Comparison of ENCODE assay signal across 12 mouse cellular contexts in genomic region chr6:67317827-67318338, GRCm38 (mm10). TPM values are rescaled to one million over a fixed set of nuclear protein-coding genes. Genes with fewer than 3 reads are reported as not detected.
DNase-seq lines count a peak whose midpoint lies in the region; ATAC-seq and TF ChIP-seq lines count a peak whose summit lies in the region.
"Had no signal": no experiment of that assay in that cellular context is flagged by ENCODE, and none has a peak within 500 bp of the region (broad histone marks: within the 10 kb centered on the region; RNA-seq: fewer than 3 reads in every experiment).

No protein-coding gene starts in this region.

- no peaks in the 10 kb centered on the region for H3K9me3 ChIP-seq in liver, embryonic 14.5 days (ENCODE audit: control insufficient read depth, low read length)
- H3K9me3 ChIP-seq in hindbrain, embryonic 13.5 days, result no peaks in the 10 kb centered on the region
- H3K9me3 ChIP-seq: midbrain, embryonic 15.5 days; neural tube, embryonic 12.5 days had no signal

- TF ChIP-seq POLR2A in brain, embryonic 14.5 days (IDR thresholded peaks at IDR 0.05; ENCODE audit: borderline replicate concordance, extremely low read depth, insufficient read depth, insufficient read length, poor library complexity, severe bottlenecking), result no peak
- no peak for TF ChIP-seq POLR2A in kidney, adult 2 months (IDR thresholded peaks at IDR 0.05; ENCODE audit: low read depth, low read length)

- WGBS in liver, embryonic 14.5 days (ENCODE audit: insufficient replicate concordance), result 69% methylated on average over 8 of the region's 8 CpGs
- 86% methylated on average over 8 of the region's 8 CpGs for WGBS in hindbrain, embryonic 13.5 days
- 84% methylated on average over 8 of the region's 8 CpGs for WGBS in kidney, adult 2 months

- no peaks in the 10 kb centered on the region for H3K36me3 ChIP-seq in liver, embryonic 14.5 days (replicated peaks; ENCODE audit: control insufficient read depth, insufficient read depth, low read depth)
- no peaks in the 10 kb centered on the region for H3K36me3 ChIP-seq in hindbrain, embryonic 13.5 days
- no peaks in the 10 kb centered on the region for H3K36me3 ChIP-seq in kidney, adult 2 months (ENCODE audit: control insufficient read depth, insufficient read depth, low read length)
- H3K36me3 ChIP-seq: midbrain, embryonic 15.5 days; neural tube, embryonic 12.5 days had no signal

- TF ChIP-seq EP300 in liver, embryonic 14.5 days (IDR thresholded peaks at IDR 0.05; ENCODE audit: low read depth), result no peak

- H3K4me2 ChIP-seq in liver, embryonic 14.5 days (ENCODE audit: low read depth), result peak overlapping the region; percentile 20
- H3K4me2 ChIP-seq in hindbrain, embryonic 13.5 days, result no peak overlapping the region
- H3K4me2 ChIP-seq: midbrain, embryonic 15.5 days; neural tube, embryonic 12.5 days had no signal

- DNase-seq in CD8-positive naive resting alpha-beta T cell, adult 2 months (ENCODE audit: low read depth in 2 of 2, low spot score in 2 of 2), result peak; percentile 13 to 31
- peak; percentile 21 for DNase-seq in brain, embryonic 14.5 days (ENCODE audit: low read depth)
- no peak for DNase-seq in liver, embryonic 14.5 days (ENCODE audit: low read depth in 3 of 3, low spot score in 3 of 3)
- peak; percentile 71 for DNase-seq in thymus, postnatal 14 days
- DNase-seq in cerebellum, postnatal 36 days, result no peak
- no peak for DNase-seq in kidney, adult 2 months

- no peaks in the 10 kb centered on the region for H3K27me3 ChIP-seq in liver, embryonic 14.5 days (ENCODE audit: control insufficient read depth, insufficient read depth, low read length)
- no peaks in the 10 kb centered on the region for H3K27me3 ChIP-seq in hindbrain, embryonic 13.5 days
- H3K27me3 ChIP-seq in kidney, adult 2 months (replicated peaks; ENCODE audit: control insufficient read depth, insufficient read depth, low read length), result no peaks in the 10 kb centered on the region
- H3K27me3 ChIP-seq: midbrain, embryonic 15.5 days; neural tube, embryonic 12.5 days had no signal

- H3K27ac ChIP-seq in liver, embryonic 14.5 days, result no peak overlapping the region
- H3K27ac ChIP-seq in hindbrain, embryonic 13.5 days, result no peak overlapping the region
- no peak overlapping the region for H3K27ac ChIP-seq in kidney, adult 2 months (ENCODE audit: insufficient read depth, low read depth, low read length)
- H3K27ac ChIP-seq: layer of hippocampus, adult 2 months; left cerebral cortex, adult 2 months; midbrain, embryonic 15.5 days; neural tube, embryonic 12.5 days had no signal

- H3K9ac ChIP-seq in liver, embryonic 14.5 days (replicated peaks), result no peak overlapping the region
- no peak overlapping the region for H3K9ac ChIP-seq in hindbrain, embryonic 13.5 days
- H3K9ac ChIP-seq: midbrain, embryonic 15.5 days; neural tube, embryonic 12.5 days had no signal

- H3K4me1 ChIP-seq in liver, embryonic 14.5 days (replicated peaks; ENCODE audit: control insufficient read depth in 2 of 2, insufficient read depth in 2 of 2, low read length in 1 of 2), result peaks cover 0 to 3% of the 10 kb centered on the region in 2 experiments; a peak in 2 of 4 replicates
- H3K4me1 ChIP-seq in hindbrain, embryonic 13.5 days (replicated peaks), result no peaks in the 10 kb centered on the region
- H3K4me1 ChIP-seq in kidney, adult 2 months (ENCODE audit: control insufficient read depth, insufficient read depth, low read length), result no peaks in the 10 kb centered on the region; the same call in 1 of the 2 replicates
- H3K4me1 ChIP-seq: midbrain, embryonic 15.5 days; neural tube, embryonic 12.5 days had no signal

- TF ChIP-seq CTCF in brain, embryonic 14.5 days (IDR thresholded peaks at IDR 0.05; ENCODE audit: borderline replicate concordance, extremely low read depth, insufficient read depth, insufficient read length), result no peak
- no peak for TF ChIP-seq CTCF in liver, embryonic 14.5 days (IDR thresholded peaks at IDR 0.05; ENCODE audit: low read depth)
- no peak for TF ChIP-seq CTCF in kidney, adult 2 months (conservative IDR thresholded peaks at IDR 0.05; ENCODE audit: insufficient read depth, insufficient read length, low read depth, low read length)

- no peak overlapping the region for H3K4me3 ChIP-seq in liver, embryonic 14.5 days (ENCODE audit: insufficient read depth in 1 of 2, low read depth in 2 of 2, low read length in 2 of 2)
- no peak overlapping the region for H3K4me3 ChIP-seq in hindbrain, embryonic 13.5 days
- H3K4me3 ChIP-seq in kidney, adult 2 months (ENCODE audit: insufficient read depth, low read depth, low read length), result no peak overlapping the region
- H3K4me3 ChIP-seq: layer of hippocampus, adult 2 months; left cerebral cortex, adult 2 months; midbrain, embryonic 15.5 days; neural tube, embryonic 12.5 days had no signal

- no peak for ATAC-seq in liver, embryonic 14.5 days (ENCODE audit: insufficient read depth)
- ATAC-seq in hindbrain, embryonic 13.5 days (ENCODE audit: low FRiP score), result no peak

RNA-seq across cellular contexts. Expression of gene Il12rb2, which starts 58.1 kb away (rescaled TPM):
- polyA plus RNA-seq in brain, embryonic 14.5 days (2012; rRNA removed), result 0.18 and 0.27 TPM in 2 replicates
- 0.45 TPM in 2 replicates for polyA plus RNA-seq in liver, embryonic 14.5 days (2012; rRNA removed)
- 0.08 and 0.27 TPM in 2 replicates for polyA plus RNA-seq in liver, embryonic 14.5 days (2014; fragmentation: Nextera tagmentation; extraction: Ambion mirVana)
- polyA plus RNA-seq in hindbrain, embryonic 13.5 days (2015; fragmentation: Nextera tagmentation; extraction: Ambion mirVana), result 0.09 TPM in 1 of 2 replicates, not detected in the other
- polyA plus RNA-seq in kidney, adult 2 months (2012; rRNA removed), result 0.12 and 0.20 TPM in 2 replicates
- polyA plus RNA-seq: heart, embryonic 14.5 days had no signal

Comparison
In these comparisons a context has a peak if more than half of its experiments do, and no peak if none do; other contexts are left out.
1. DNase-seq: peak in CD8-positive naive resting alpha-beta T cell, adult 2 months (2 of 2), brain, embryonic 14.5 days (single experiment) and thymus, postnatal 14 days (single experiment); none in liver, embryonic 14.5 days (0 of 3), cerebellum, postnatal 36 days (0 of 2) and kidney, adult 2 months (single experiment).